Mouse (Mus musculus) midbrain, embryonic 15.5 days (tissue): ENCODE results near the gene H2al1f. TPM values are rescaled to one million over a fixed set of nuclear protein-coding genes. Genes with fewer than 3 reads are reported as not detected.
"Not testable (repeated sequence)": the region's sequence is repeated elsewhere in the genome, so short reads cannot be mapped to it uniquely, and the experiment has no call there.

ENCODE experiments used
- ATAC-seq: fragments of 200-750 bp; cut with Nextera tagmentation; replicated peaks from 2 replicates; pipeline ENCODE4 v1.8.0; 2017; ENCODE audit warnings: moderate TSS enrichment
- H3K27ac ChIP-seq: fragments of 300-500 bp; sonication (generic); 2 replicates; pipeline ENCODE4 v1.5.1; 2015; ENCODE audit warnings: mild to moderate bottlenecking, inconsistent platforms
- H3K27me3 ChIP-seq: fragments of 300-500 bp; sonication (generic); replicated peaks from 2 replicates; pipeline ENCODE4 v1.6.1; 2015; ENCODE audit warnings: inconsistent platforms
- H3K36me3 ChIP-seq: fragments of 300-500 bp; sonication (generic); replicated peaks from 2 replicates; pipeline ENCODE4 v1.6.1; 2015; ENCODE audit warnings: inconsistent platforms
- H3K4me1 ChIP-seq: fragments of 300-500 bp; sonication (generic); 2 replicates; pipeline ENCODE4 v1.6.1; 2015; ENCODE audit warnings: inconsistent platforms
- H3K4me2 ChIP-seq: fragments of 300-500 bp; sonication (generic); 2 replicates; pipeline ENCODE4 v1.6.1; 2015; ENCODE audit warnings: inconsistent platforms, mild to moderate bottlenecking, moderate library complexity
- H3K4me3 ChIP-seq: fragments of 300-500 bp; sonication (generic); 2 replicates; pipeline ENCODE4 v1.5.1; 2015; ENCODE audit warnings: mild to moderate bottlenecking, inconsistent platforms
- H3K9ac ChIP-seq: fragments of 300-500 bp; sonication (generic); 2 replicates; pipeline ENCODE4 v1.6.1; 2015; ENCODE audit warnings: mild to moderate bottlenecking, inconsistent platforms
- H3K9me3 ChIP-seq: fragments of 300-500 bp; sonication (generic); 2 replicates; pipeline ENCODE4 v1.6.1; 2016; ENCODE audit warnings: inconsistent platforms
- WGBS: fragments of 180-500 bp; shearing (Covaris S2); methylation state at CpG from one replicate; pipeline ENCODE4 v1.1.7; 2015; ENCODE audit warnings: mixed read lengths; 5-methylcytosine and 5-hydroxymethylcytosine counted together
- polyA plus RNA-seq: library from polyadenylated mRNA; unstranded; fragments of >200 nt; fragmentation: Nextera tagmentation; extraction: Ambion mirVana; gene quantifications from 2 replicates; pipeline ENCODE4 v1.2.1, GENCODE M21; 2015

H2al1f gene
- not detected in 2 replicates for polyA plus RNA-seq

GRCm38 (mm10) chrX:11314858-11315257 lies at the start of gene H2al1f:
H2al1f (plus strand) TSS chrX:11315158.
- H3K27ac ChIP-seq, H3K4me3 ChIP-seq, H3K9me3 ChIP-seq, ATAC-seq, H3K36me3 ChIP-seq, H3K9ac ChIP-seq, H3K4me2 ChIP-seq, H3K4me1 ChIP-seq, H3K27me3 ChIP-seq: not testable (repeated sequence)
- no CpG with 5 or more reads among the region's 6 CpGs for WGBS

- H3K4me1 ChIP-seq = no peaks in the 10 kb centered on the region
- ATAC-seq = no peak
Measured at GRCm38 (mm10) chrX:11267791-11268190, 47.2 kb upstream of the H2al1f start.

GRCm38 (mm10) chrX:11269074-11269473 lies 45.9 kb upstream of the H2al1f start:
- Histone ChIP-seq H3K27ac (no peak overlapping the region), H3K4me2 (no peak overlapping the region), H3K36me3 (no peaks in the 10 kb centered on the region), H3K9ac (no peak overlapping the region), H3K27me3 (no peaks in the 10 kb centered on the region), H3K9me3 (no peaks in the 10 kb centered on the region), H3K4me1 (no peaks in the 10 kb centered on the region), H3K4me3 (no peak overlapping the region)
- no peak for ATAC-seq
- WGBS = 82% methylated on average over 3 of the region's 3 CpGs

More at GRCm38 (mm10) chrX:11267791-11268190, 47.2 kb upstream of the H2al1f start:
- Histone ChIP-seq H3K36me3 (no peaks in the 10 kb centered on the region), H3K4me3 (no peak overlapping the region), H3K4me2 (no peak overlapping the region), H3K27me3 (no peaks in the 10 kb centered on the region), H3K9me3 (no peaks in the 10 kb centered on the region), H3K9ac (no peak overlapping the region), H3K27ac (no peak overlapping the region)
- 65% methylated on average over 7 of the region's 7 CpGs for WGBS

- Histone ChIP-seq H3K9ac (no peak overlapping the region), H3K4me2 (no peak overlapping the region), H3K4me3 (no peak overlapping the region), H3K27me3 (no peaks in the 10 kb centered on the region), H3K4me1 (no peaks in the 10 kb centered on the region), H3K27ac (no peak overlapping the region), H3K36me3 (no peaks in the 10 kb centered on the region), H3K9me3 (no peaks in the 10 kb centered on the region)
- 85% methylated on average over 3 of the region's 3 CpGs for WGBS
- ATAC-seq = no peak
Measured at GRCm38 (mm10) chrX:11273190-11273589, 41.8 kb upstream of the H2al1f start.

- WGBS = 80% methylated on average over 6 of the region's 6 CpGs
- no peaks in the 10 kb centered on the region for H3K27me3 ChIP-seq
- no peak overlapping the region for H3K4me2 ChIP-seq
- H3K36me3 ChIP-seq = no peaks in the 10 kb centered on the region
- H3K4me3 ChIP-seq = no peak overlapping the region
- no peaks in the 10 kb centered on the region for H3K4me1 ChIP-seq
- H3K9ac ChIP-seq = no peak overlapping the region
- no peak overlapping the region for H3K27ac ChIP-seq
- H3K9me3 ChIP-seq = no peaks in the 10 kb centered on the region
- ATAC-seq = no peak
Measured at GRCm38 (mm10) chrX:11277083-11277482, 37.9 kb upstream of the H2al1f start.

GRCm38 (mm10) chrX:11280741-11281140 lies 34.2 kb upstream of the H2al1f start:
- ATAC-seq = no peak
- WGBS = 75% methylated on average over 2 of the region's 2 CpGs
- Histone ChIP-seq H3K4me3 (no peak overlapping the region), H3K27ac (no peak overlapping the region), H3K9me3 (no peaks in the 10 kb centered on the region), H3K4me1 (no peaks in the 10 kb centered on the region), H3K36me3 (no peaks in the 10 kb centered on the region), H3K4me2 (no peak overlapping the region), H3K9ac (no peak overlapping the region), H3K27me3 (no peaks in the 10 kb centered on the region)

- no peak overlapping the region for H3K27ac ChIP-seq
- H3K9ac ChIP-seq = no peak overlapping the region
- no peaks in the 10 kb centered on the region; the same call in 1 of the 2 replicates for H3K27me3 ChIP-seq
- H3K9me3 ChIP-seq = no peaks in the 10 kb centered on the region
- no peak overlapping the region for H3K4me2 ChIP-seq
- H3K36me3 ChIP-seq = no peaks in the 10 kb centered on the region
- no peak overlapping the region for H3K4me3 ChIP-seq
- ATAC-seq = no peak
- 75% methylated on average over 14 of the region's 14 CpGs for WGBS
- no peaks in the 10 kb centered on the region for H3K4me1 ChIP-seq
Measured at GRCm38 (mm10) chrX:11288306-11288882, 26.6 kb upstream of the H2al1f start.

- ATAC-seq = no peak
- H3K9ac ChIP-seq = no peak overlapping the region
- 50% methylated on average over 4 of the region's 4 CpGs for WGBS
- no peaks in the 10 kb centered on the region for H3K9me3 ChIP-seq
- no peaks in the 10 kb centered on the region for H3K4me1 ChIP-seq
- H3K36me3 ChIP-seq = no peaks in the 10 kb centered on the region
- H3K4me3 ChIP-seq = no peak overlapping the region
- H3K27ac ChIP-seq = no peak overlapping the region
- H3K4me2 ChIP-seq = no peak overlapping the region
- no peaks in the 10 kb centered on the region; the same call in 1 of the 2 replicates for H3K27me3 ChIP-seq
Measured at GRCm38 (mm10) chrX:11289244-11289643, 25.7 kb upstream of the H2al1f start.

GRCm38 (mm10) chrX:11298957-11299356 lies 16.0 kb upstream of the H2al1f start, which contains the start of gene H2al1a:
H2al1a (plus strand) TSS chrX:11299257.
- not testable (repeated sequence) for H3K4me2 ChIP-seq, H3K4me3 ChIP-seq, H3K27ac ChIP-seq, H3K4me1 ChIP-seq, H3K36me3 ChIP-seq, H3K27me3 ChIP-seq, H3K9ac ChIP-seq, H3K9me3 ChIP-seq, ATAC-seq
- WGBS = no CpG with 5 or more reads among the region's 3 CpGs

- not testable (repeated sequence) for H3K9me3 ChIP-seq, H3K4me1 ChIP-seq, H3K4me3 ChIP-seq, H3K9ac ChIP-seq, H3K27me3 ChIP-seq, H3K4me2 ChIP-seq, H3K27ac ChIP-seq, H3K36me3 ChIP-seq, ATAC-seq
- WGBS = 100% methylated on average over 1 of the region's 3 CpGs
Measured at GRCm38 (mm10) chrX:11302132-11302531, 12.8 kb upstream of the H2al1f start, which contains the start of gene H2al1b. H2al1b (plus strand) TSS chrX:11302432.

- H3K4me1 ChIP-seq, H3K9ac ChIP-seq, H3K27ac ChIP-seq, H3K27me3 ChIP-seq, H3K4me3 ChIP-seq, ATAC-seq, H3K9me3 ChIP-seq, H3K36me3 ChIP-seq, H3K4me2 ChIP-seq: not testable (repeated sequence)
- 91% methylated on average over 1 of the region's 6 CpGs for WGBS
Measured at GRCm38 (mm10) chrX:11305355-11305754, 9.6 kb upstream of the H2al1f start, which contains the start of gene H2al1c. H2al1c (plus strand) TSS chrX:11305655.

GRCm38 (mm10) chrX:11308524-11308923 lies 6.4 kb upstream of the H2al1f start, which contains the start of gene H2al1d:
H2al1d (plus strand) TSS chrX:11308824.
- not testable (repeated sequence) for ATAC-seq, H3K27me3 ChIP-seq, H3K4me2 ChIP-seq, H3K36me3 ChIP-seq, H3K4me1 ChIP-seq, H3K9me3 ChIP-seq, H3K27ac ChIP-seq, H3K4me3 ChIP-seq, H3K9ac ChIP-seq
- no CpG with 5 or more reads among the region's 6 CpGs for WGBS

GRCm38 (mm10) chrX:11311634-11312033 lies 3.3 kb upstream of the H2al1f start, which contains the start of gene H2al1e:
H2al1e (plus strand) TSS chrX:11311934.
- WGBS = no CpG with 5 or more reads among the region's 3 CpGs
- not testable (repeated sequence) for H3K27me3 ChIP-seq, H3K27ac ChIP-seq, H3K4me1 ChIP-seq, H3K9me3 ChIP-seq, ATAC-seq, H3K4me2 ChIP-seq, H3K9ac ChIP-seq, H3K36me3 ChIP-seq, H3K4me3 ChIP-seq
